Mouse (Mus musculus) brown adipose tissue, adult 24 weeks (tissue): ENCODE measurements at regions not wholly inside any gene's neighbourhood (a gene's known extent, or its start where the extent isn't known, plus 50 kb on each side); places are given as distances from the start of the nearest gene placed in this dataset.

Source experiments
- H3K27ac ChIP-seq: fragments of 200-500 bp; replicated peaks from 2 replicates; pipeline ENCODE4 v1.5.1; 2012; ENCODE audit warnings: low read depth, mild to moderate bottlenecking, low read length
- H3K4me1 ChIP-seq: fragments of 200-500 bp; 2 replicates; pipeline ENCODE4 v1.6.1; 2012; ENCODE audit warnings: low read length, mixed read lengths; ENCODE audit not compliant: control insufficient read depth, insufficient read depth, insufficient read length
- H3K4me3 ChIP-seq: fragments of 200-500 bp; 2 replicates; pipeline ENCODE4 v1.5.1; 2012; ENCODE audit warnings: low read depth, mild to moderate bottlenecking, low read length, moderate library complexity; ENCODE audit not compliant: insufficient read depth

- H3K4me1 ChIP-seq = no peaks in the 10 kb centered on the region
Measured at GRCm38 (mm10) chr11:16701826-16702225, 50.2 kb upstream of the Egfr start.

More at GRCm38 (mm10) chr11:16701826-16702225, 50.2 kb upstream of the Egfr start:
- no peak overlapping the region for H3K4me3 ChIP-seq
- no peak overlapping the region for H3K27ac ChIP-seq
